Mouse (Mus musculus) thymus, postnatal 10 days (tissue): ENCODE data around the gene Trim3.

Source experiments
- DNase-seq, 2 experiments: peaks; one replicate each; pipeline ENCODE4 v3.0.0; 2021; ENCODE audit warnings: low spot score in 2 of 2

Trim3 gene

DNA sequence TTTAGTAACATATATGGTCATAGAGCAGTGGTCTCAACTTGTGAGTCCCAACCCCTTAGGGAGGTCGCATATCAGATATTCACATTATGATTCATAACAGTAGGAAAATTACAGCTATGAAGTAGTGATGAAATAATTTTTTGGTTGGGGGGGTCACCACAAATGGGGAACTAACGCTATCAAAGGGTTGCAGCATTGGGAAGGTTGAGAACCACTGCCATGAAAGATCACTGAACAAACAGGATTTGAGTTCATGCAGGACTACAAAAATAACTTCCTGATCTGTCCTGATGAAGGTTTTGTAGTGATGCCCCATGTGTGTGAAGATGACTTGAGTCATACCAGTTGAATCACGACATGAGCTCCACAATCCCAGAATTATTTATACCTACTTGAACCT, 24.9 kb downstream of the Trim3 start:
- no peak for DNase-seq

DNA sequence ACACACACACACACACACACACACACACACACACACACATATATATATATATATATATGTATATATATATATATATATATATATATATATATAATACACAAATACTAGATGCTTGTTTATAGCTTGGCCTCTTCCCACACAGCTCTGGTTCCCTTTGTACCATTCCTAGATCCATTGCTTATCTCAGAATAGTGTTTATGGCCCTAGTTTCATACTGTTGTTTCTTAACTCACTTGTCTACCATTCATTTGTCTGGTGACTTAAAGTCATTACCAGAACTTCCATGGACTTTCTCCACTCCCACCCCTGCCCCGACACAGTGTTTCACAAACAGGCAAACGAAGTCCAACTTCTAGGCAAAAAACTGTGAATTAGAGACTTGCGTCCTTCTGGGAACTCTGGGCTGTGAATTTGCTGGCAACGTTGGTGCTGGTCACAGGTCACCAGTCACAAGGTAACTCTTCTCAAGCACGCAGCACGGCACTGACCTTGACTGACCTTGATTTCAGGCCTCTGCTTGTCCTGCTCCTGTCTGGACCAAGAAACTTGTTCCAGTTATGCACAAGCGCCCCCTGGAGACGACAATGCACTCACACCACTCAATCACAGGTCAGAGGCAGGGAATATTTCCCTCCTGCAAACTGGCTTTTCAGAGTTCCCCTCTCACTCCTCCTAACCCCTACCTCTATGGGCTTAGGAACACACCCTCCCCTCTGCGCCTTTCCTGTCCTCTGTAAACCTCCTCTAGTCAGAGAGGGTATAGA, 30.3 kb downstream of the Trim3 start:
- peak in 1 of 2 experiments; percentile 40 for DNase-seq

DNA sequence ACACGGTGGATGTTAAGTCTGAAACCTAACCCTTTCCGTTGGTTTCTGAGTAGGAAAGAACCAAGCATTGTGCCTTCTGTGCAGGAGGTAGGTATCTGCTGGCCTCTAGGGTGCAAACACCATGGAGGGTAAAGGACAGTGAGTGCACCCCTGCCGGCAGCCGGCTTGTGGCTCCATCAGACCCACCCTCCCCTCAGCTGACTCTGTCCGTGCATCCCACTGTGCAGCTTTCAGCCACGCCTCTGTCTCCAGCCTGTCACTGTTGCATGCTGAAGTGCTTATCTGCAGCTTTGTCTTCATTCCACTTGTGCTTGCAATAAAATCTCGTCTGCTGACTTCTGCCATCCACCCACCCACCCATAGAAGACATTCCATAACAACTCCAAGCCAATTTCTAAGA, 43.3 kb downstream of the Trim3 start:
- no peak for DNase-seq

DNA sequence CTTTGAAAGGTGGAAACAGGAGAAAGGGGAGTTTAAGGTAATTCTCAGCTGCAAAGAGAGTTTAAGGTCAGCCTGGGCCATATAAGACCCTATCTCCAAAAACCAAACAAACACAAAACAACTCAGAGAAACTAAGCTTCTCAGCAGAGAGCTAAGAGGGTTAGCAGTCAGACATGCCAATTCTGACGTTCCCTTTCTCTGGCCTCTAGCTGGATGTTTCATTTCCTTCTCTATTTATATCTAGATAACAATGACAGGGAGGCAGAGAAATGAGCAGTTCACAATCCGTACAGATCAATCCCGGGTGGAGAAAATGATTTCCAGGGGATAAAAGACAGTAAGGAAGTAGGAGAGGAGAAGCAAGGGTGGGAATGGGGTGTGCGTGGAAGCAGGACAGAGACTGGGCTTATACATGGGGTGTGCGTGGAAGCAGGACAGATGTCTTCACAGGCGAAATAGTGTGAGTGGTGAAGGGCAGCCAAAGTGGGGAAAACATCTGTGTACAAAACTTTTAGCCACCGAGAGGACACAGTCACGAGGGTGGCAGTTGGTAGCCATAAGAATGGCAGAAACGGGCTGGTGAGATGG, 45.0 kb downstream of the Trim3 start:
- DNase-seq, result no peak

DNA sequence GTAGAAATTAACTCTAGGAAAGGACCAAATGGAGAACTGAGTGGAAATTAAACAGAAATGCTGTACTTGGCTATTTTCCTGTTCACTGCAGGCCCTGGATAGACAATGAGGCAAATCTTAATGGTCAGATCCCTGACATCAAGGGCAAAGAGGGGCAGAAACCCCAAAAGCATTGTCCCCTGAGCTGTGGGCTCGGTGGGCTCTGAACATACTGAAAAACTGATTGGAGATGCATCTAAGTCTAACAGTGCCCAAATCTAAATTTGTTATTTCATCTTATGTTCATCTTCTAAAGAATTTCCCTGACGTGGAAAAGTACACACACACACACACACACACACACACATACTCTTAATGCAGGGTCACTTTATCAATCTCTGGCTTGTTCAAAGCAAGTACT, 51.4 kb downstream of the Trim3 start:
- DNase-seq, result no peak

DNA sequence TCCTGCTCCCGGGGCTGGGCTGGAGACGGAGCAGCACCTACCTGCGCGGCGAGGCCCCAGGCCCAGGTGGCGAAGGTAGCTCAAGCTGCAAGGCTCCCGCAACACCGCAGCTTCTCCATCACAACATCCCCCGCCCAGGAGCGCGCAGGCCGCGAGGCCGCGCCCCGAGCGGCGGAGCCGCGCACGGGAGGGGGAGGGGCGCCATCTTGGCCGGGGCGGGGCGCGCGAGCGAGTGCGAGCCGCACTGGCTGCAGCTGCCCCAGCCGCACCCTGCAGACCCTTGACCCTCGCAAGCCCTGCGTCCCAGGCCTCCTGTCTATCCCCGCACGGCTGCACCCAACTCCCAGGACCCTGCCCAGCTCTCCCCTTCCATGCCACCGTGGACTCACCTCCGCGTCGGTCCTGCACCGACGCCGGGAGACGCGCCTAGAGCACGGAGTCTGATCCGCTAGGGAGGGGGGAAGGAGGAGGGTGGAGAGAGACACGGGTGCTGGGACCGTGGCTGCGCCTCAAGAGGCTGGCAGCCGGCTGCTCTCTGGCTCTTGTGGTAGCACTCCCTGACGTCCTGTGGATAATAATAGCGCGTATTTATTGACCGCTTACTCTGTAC, 52.2 kb downstream of the Trim3 start, which contains the start of gene Apbb1:
TSS of gene Apbb1 (minus strand) at position 560 of the 610 bp plus-strand sequence.
- DNase-seq, result peak; percentile 33 to 49

DNA sequence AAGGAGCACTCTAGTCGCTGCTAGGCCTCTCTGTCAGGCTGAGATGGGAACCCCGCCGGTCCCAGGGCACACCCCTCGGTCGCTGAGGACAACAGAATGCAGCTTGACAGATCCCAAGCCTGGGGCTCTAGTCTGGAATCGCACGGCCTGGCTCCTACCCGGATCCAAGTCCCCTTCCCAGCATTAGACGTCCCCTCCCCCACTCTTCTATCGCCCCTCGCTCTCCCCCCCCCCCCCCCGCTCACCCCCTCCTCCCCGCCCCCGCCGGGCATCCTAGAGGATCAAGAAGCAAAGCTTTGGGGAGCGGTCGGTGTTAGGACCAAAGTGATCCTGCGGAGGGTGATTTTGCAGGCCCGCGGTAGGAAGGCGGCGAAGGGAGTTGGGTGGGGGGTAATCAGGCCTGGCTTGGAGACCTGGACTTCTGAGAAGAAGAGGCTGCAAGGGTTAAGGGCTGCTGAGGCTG, 52.7 kb downstream of the Trim3 start:
- DNase-seq, result no peak

DNA sequence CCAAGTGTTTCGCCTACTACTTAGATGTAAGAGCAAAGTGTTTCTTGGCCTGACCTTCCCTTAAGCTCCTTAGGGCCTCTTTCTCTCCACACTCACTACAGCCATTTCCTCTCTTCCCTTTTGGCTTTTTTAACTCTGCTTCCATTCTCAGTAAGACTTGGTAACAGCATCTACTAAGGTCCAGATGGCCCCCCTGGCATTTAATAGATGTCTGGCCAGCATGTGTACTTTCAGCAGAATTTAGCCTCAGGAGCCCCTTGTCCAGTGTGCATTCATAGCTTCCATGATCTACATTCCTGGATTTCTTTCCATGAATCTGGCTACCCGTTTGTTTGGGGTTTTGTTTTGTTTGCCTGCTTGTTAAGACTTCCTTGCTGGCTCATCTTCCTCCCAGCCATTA, 54.9 kb downstream of the Trim3 start:
- DNase-seq, result no peak

DNA sequence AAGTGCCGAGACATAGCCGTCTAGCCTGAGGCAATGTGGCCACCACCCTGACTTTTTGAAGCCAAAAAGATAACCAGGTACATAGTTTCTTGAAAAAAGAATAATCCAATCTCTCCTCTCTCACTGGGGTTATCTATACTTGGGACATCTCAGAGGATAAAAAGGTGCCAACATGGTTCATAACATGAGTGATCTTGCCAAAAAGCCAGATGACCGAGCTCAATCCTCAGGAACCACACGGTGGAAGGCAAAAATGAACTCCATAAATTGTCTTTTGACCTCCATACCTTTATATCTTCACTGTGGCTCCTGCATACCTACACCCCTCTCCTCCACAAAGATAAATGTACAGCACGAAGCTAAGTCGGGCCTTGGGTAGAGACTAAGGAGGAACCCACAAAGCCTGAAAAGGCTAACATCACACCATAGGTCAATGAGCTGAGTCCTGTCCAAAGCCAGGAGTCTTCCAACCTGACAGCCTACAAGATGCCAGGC, 55.9 kb downstream of the Trim3 start:
- DNase-seq, result no peak

DNA sequence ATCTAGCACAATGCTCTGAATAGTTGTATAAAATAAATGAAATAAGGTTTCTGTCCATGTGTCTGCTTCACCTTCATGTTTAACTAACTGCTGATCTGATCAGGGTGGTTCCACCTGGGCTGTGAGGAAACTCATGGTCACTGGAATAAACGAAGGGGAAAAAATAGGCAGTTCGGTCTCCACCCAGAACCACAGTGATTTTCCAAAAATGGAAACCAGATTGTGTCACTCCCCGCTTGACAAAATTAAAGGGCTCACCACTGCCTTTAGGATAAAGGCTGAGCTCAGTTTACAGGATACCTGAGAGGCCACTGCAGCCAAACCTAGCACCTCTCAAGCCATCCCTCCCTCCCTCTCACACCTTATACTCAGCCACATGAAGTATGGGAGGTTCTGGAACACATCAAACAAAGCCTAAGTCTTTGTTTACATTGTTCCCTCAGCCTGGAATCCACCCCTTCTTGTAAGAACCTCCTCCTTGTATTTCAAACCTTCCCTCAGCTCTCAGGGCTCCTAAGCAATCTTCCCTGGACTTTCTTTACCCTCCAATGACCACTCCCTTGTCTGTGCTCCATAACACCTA, 57.1 kb downstream of the Trim3 start:
- DNase-seq, result no peak

DNA sequence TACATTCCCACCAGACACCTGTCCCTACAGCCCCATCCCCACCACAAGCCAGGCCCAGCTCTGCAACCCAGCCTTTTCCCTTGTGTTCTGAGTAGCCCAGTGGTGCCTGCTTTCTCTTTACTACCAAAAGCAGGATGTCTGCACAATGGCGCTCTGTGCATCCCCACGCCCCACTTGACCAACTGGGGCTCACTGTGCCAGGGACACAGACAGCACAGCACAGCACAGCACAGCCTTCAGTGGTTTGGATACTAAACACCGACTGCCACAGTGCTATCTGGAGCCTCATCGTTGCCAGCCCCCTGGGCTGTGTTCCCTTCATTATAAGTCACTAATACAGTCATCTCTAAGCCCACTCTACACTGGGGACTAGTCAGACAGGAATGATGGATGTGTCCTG, 58.8 kb downstream of the Trim3 start:
- DNase-seq, result no peak

DNA sequence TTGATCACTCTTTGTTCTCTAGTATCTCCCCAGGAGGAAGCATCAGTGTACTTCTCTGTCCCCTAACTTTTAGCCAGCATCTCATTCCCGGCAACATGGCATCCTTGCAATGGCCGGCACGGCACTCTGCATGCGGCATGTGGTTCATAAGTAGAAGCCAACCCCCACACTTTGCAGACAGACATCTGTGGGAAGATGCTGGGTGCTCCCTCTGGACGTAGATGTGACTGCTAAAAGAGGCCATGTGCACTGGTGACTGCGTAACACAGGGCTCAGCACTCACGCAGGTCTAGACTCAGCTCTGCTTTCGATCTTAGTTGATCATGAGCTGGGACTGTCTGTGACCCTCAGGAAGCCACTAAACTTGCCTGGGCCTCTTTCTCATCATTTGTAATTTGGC, 60.4 kb downstream of the Trim3 start:
- DNase-seq, result no peak

DNA sequence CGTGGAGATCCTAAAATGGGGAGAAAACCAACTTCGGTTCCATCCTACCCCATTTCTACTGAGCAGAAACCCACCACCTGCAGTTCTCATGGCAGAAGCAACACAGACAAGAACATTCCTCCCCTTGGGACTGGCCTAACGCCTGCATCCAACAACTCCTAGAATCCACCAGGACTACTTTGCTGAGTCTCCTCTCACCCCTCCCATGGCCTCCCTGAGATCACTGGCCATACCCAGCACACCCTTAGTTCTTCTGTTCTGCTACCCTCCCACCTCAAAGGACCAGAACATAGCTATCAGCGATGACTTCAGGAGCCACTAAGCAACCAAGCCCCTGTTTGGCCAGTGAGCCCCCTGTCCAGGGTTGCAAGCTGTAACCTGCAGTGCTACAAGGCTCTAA, 62.6 kb downstream of the Trim3 start:
- no peak for DNase-seq

DNA sequence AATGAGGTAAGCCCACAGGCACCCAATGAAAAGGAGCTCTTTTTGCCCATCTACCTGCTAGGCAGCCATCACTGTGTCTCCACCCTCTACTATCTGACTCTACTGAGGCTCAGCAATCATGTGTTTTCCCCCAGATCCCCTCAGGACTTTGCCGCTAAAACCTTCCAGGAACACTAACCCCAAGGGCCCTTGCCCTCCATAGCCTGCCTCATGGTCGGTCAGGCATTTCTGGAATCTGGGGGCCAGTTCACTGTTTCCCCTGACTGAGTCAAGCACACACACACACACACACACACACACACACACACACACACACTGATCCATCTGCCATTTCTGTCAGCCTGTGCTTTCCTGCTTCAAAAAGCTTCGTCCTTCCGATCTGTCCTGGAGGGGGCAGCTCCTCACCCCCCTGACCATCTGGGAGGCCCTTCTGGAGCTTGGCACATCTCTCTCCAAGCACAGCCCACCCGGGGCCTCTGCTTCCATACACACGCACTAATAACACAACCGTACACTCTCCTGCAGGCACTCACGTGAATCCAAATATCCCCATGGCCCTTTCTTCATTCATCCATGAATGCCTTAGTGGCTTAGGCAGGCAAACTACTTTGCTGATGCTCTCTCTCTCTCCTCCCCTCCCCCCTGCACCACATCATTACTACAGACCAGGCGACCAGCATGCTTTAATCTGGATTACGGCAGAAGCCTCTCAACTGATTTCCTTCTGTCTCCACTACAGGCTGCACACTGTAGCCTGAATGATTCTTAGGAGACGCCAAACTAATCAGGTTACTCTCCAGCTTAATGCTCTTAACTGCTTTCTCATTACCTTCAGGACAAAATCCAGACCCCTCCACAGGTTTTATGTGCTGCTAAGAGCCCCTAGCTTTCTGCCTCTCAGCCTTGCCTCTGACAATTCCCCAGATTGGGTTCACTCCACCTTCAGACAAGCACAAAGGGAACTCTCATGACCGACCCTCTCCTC, 63.6 kb downstream of the Trim3 start:
- DNase-seq, result no peak

DNA sequence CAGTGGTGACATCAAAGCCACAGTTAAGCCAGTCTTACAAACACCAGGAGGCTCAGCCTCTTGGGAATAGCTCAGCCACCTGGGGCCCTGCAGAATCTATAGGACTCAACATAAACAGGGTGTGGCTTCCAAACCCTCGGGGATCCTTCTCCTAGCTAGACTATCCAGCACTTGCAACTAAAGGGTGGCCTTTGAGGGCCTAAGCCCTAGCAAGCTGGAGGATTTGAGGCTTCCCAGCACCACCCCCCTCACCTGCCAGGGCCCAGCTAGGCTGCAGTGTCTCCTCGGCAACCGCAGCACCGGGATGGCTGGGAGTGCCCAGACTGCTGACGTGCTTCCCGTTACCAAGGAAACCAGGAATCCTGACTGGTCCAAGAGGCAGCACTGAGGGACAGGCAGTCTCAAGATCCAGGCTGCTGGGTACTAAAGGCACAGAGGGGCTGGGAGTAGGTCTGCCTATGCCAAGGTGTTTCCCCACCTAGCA, 64.3 kb downstream of the Trim3 start:
- DNase-seq, result no peak

DNA sequence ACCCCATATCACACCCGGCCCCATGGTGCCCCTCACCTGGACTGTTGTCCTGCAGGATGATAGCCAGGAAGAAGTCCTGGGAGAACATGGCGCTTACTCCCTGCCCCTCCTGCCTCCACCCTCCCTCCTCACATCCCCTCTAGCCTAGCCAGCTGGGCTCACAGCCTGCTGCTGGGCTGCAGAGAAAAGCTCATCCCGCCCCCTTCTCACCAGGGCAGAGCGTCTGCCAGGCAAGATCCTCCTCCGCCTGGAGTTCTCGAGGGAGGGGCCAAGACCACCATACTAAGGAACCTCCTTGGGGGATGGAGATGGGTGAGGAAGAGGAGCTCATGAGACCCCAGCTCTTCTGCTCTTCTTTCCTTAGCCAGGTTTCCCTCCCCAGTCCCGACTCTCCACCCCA, 64.8 kb downstream of the Trim3 start:
- no peak for DNase-seq

DNA sequence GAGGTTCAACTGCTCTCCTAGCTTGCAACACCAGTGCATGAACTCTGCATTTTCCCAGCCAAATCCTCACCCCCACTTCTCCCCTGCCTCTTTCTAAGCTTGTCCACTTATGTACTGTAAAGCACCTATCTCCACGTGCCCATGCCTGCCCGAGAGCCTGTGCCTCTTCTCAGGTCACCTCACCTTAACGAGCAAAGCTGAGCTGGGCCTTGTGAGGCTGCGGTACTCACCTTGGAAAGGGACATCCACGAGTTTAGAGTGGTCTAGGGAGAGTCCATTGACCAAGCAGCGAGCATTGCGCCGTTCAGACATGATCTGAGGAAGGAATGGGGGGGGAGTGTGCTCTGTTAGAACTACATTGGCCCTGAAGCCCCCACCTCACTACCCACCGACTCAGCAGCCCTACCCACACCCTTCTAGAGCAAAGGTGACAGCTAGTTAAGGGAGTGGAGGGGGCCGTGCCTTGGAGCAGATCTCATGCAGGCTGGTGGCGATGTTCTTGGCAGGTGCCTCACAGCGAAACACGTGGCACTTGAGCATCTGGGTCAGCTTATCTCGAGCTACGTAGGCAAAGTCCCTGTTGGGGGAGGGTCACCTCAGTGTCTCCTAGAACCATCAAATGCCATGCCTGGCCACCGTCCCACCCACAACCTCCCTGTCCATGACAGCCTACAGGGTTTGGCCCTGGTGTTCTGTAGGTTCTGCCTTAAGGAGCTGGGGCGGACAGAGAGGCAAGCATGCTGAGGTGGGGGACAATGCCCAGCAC, 68.1 kb downstream of the Trim3 start:
- no peak for DNase-seq

DNA sequence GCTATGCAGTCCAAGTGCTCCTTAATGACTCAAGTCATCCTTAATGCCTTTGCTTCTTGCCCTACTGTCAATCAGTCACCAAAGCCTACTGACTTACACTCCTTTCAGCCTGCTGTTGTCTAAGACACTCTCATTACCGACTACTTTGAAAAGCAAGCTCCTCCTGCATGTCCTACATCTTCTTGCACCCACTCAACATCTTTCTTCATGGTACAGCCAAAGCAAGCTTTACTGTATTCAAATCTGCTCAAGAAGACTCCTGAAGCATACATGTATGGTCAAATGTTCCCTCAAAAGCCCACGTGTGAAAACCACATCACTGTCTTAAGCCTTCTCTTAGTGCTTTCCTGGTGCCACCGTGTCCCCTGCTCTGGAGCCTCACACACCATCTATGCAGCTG, 70.0 kb downstream of the Trim3 start:
- no peak for DNase-seq

DNA sequence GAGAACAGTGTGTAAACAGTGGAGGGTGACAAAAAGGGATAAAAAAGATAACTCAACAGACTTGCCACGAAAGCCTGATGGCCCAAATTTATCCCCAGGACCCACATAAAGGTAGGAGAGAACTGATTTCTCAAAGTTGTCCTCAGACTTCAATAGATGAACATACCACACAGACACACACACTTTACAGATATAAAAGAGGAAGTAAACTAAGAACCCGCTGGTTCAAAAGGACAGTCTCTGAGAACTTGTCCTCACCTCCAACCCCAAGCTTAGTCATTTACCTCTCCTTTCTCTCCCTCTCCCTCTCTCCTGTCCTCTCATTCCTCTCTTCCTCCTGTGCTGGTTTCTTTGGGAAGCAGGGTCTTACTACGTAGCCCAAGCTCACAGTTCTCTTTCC, 71.1 kb downstream of the Trim3 start:
- DNase-seq, result no peak

DNA sequence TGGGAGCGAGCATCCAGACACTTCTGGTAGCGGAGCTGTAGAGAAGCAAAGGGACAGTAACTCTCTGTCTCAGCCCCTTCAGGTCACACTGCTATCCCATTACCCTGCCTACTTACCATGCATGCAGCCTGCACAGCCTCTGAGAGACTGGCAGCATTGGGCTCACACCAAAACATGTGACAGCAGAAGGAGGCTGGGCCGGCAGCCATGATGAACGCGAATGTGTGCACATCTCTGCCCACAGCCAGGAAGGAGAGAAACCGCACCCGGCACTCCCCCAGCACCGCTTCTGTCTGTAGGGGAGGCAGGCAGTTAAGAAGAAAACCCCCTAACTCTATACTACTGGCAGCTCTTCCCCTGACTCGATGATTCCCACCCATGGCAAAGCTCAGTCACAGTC, 74.4 kb downstream of the Trim3 start:
- DNase-seq, result no peak
